Mouse (Mus musculus) Patski (cell line): ENCODE data around the gene Sertad4. TPM values are rescaled to one million over a fixed set of nuclear protein-coding genes. Genes with fewer than 3 reads are reported as not detected.

ENCODE experiments used
- ATAC-seq: fragments of 100-300 bp; one replicate; pipeline ENCODE4 v1.8.0; 2021
- CTCF ChIA-PET: fragments of 350-600 bp; sonication (Branson Sonifier 250); formaldehyde crosslinking; loops from one replicate; lab custom pipeline; 2022; ENCODE audit warnings: inconsistent platforms; lab: Charles Lee
- POLR2A ChIA-PET: fragments of 350-600 bp; sonication (Branson Sonifier 250); formaldehyde crosslinking; loops from one replicate; lab custom pipeline; 2022; ENCODE audit warnings: antibody characterized with exemption, inconsistent platforms; lab: Charles Lee
- DNase-seq: peaks from one replicate; pipeline ENCODE4 v3.0.0-alpha.2; 2011; ENCODE audit warnings: low read depth, low spot score
- H3K27me3 ChIP-seq: fragments of 371-371 bp; one replicate; pipeline ENCODE4 v1.5.1; 2021
- CTCF ChIP-seq: fragments of 100-300 bp; IDR thresholded peaks from one replicate; pipeline ENCODE4 v1.5.1; 2021
- in situ Hi-C: fragments of 300-500 bp; cut with MboI; formaldehyde crosslinking; loops from 3 replicates; pipeline ENCODE4 v1.11.1; 2018; ENCODE audit warnings: low pct_unique_long_range_greater_than_20kb, mixed read lengths
- polyA plus RNA-seq: library from polyadenylated mRNA; unstranded; gene quantifications from one replicate; pipeline ENCODE4 v1.2.3, GENCODE M21; 2021

The Sertad4 gene
- polyA plus RNA-seq = 16.1 TPM

- CTCF ChIA-PET = interaction anchor here (1.2 kb wide), 1 partner anchor 71 kb away, joined by 4 read pairs; no protein-coding TSS in a partner anchor
- in situ Hi-C loops = no loop called here
- POLR2A ChIA-PET = interaction anchor here (1.2 to 1.6 kb wide), 2 partner anchors 32 to 55 kb away, joined by 3 to 5 read pairs; no protein-coding TSS in a partner anchor
Measured at GRCm38 (mm10) chr1:192855474-192856230, at the start of gene Sertad4. Gene Sertad4 (minus strand): TSS chr1:192855756.

GRCm38 (mm10) chr1:192901516-192901915 is 46.0 kb upstream of the Sertad4 start:
- in situ Hi-C loops = loop anchor here (25.0 kb wide), 1 partner anchor 714 kb away; the partner anchor contains the start of gene Kcnh1
- ChIA-PET POLR2A (no interaction called here), CTCF (interaction anchor here (1.6 kb wide), 1 partner anchor 118 kb away, joined by 3 read pairs; no protein-coding TSS in a partner anchor)
- no peaks in the 10 kb centered on the region for H3K27me3 ChIP-seq
- DNase-seq (no peak), ATAC-seq (no peak)
- TF ChIP-seq CTCF = no peak

More at GRCm38 (mm10) chr1:192855474-192856230, at the start of gene Sertad4:
- DNase-seq (no peak), ATAC-seq (peak; percentile 60)
- H3K27me3 ChIP-seq = no peaks in the 10 kb centered on the region
- no peak for TF ChIP-seq CTCF

DNA sequence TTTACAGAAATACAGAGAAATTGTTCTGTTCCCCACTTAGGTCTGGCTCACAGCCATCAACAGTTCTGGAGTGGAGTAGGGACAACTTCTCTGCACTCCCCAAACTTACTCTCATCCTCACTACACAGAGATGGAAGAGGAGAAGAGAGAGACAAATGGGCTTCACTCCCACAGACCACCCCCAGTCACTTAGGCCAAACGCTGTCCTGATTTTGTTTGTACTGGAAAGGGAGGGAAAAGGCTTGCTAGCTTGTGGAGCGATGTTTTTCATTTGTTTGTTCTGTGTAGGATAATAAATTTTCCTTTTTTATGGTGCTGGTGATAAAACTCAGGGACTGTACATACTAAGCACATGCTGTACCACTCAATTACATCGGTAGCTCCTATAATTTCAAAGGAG is 45.4 kb upstream of the Sertad4 start:
- TF ChIP-seq CTCF = no peak
- H3K27me3 ChIP-seq = no peaks in the 10 kb centered on the region
- ChIA-PET POLR2A (no interaction called here), CTCF (interaction anchor here (1.1 to 1.7 kb wide), 5 partner anchors 17 to 117 kb away, joined by 3 to 4 read pairs (median 3); no protein-coding TSS in a partner anchor)
- in situ Hi-C loops = loop anchor here (25.0 kb wide), 1 partner anchor 714 kb away; the partner anchor contains the start of gene Kcnh1
- DNase-seq (no peak), ATAC-seq (no peak)

GRCm38 (mm10) chr1:192898742-192899141 is 43.2 kb upstream of the Sertad4 start:
- ATAC-seq = no peak
- POLR2A ChIA-PET = no interaction called here
- in situ Hi-C loops = no loop called here

GRCm38 (mm10) chr1:192897218-192897617 is 41.7 kb upstream of the Sertad4 start:
- TF ChIP-seq CTCF = no peak
- H3K27me3 ChIP-seq = no peaks in the 10 kb centered on the region
- ChIA-PET CTCF (interaction anchor here (1.1 to 2.7 kb wide), 2 partner anchors 11 to 37 kb away, joined by 3 to 11 read pairs; no protein-coding TSS in a partner anchor), POLR2A (no interaction called here)
- ATAC-seq (no peak), DNase-seq (no peak)
- in situ Hi-C loops = no loop called here

More at GRCm38 (mm10) chr1:192898742-192899141, 43.2 kb upstream of the Sertad4 start:
- H3K27me3 ChIP-seq = no peaks in the 10 kb centered on the region
- no peak for DNase-seq
- CTCF ChIA-PET = no interaction called here
- no peak for TF ChIP-seq CTCF

DNA sequence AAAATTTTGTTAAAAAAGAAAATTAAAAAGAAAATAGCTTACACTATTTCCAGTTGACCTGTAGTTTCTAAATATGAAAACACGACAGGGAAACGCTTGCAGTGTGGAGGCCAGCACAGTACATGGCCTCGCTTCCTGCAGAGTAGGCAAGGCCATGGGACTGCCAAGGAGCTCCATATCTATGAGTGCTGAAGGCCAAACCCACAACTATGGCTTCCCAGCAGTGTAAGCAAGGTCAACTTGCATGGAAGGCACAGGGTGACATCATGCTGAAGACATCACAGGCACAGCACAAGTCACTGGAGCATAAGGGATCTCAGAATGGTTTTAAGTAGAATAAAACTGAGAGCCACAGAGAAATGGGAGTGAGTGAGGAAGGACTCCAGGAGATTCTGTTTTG is 40.5 kb upstream of the Sertad4 start:
- DNase-seq = no peak
- no peak for TF ChIP-seq CTCF
- POLR2A ChIA-PET = no interaction called here
- ATAC-seq = no peak
- CTCF ChIA-PET = interaction anchor here (1.1 to 2.7 kb wide), 6 partner anchors 9 to 20 kb away, joined by 3 to 11 read pairs (median 4); no protein-coding TSS in a partner anchor
- in situ Hi-C loops = no loop called here
- H3K27me3 ChIP-seq = no peaks in the 10 kb centered on the region

DNA sequence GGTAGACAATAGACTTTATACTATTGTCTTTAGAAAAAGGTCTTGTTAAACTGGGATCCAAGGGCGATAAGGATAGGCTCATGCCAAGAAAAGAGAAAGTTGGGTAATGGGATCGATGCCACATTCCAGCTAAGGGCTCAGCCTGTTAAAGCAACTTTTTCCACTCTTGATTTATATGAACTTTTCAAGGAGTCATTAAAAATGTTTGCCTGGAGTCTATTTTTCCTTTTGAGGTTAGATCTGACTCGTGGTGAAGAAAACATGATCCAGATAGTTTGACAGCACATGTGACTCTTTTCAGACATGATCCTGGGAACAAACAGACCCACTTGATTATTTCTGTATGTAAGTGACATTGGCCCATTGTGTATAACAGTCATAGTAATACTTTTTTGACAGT is 35.2 kb upstream of the Sertad4 start:
- in situ Hi-C loops = no loop called here
- DNase-seq (no peak), ATAC-seq (no peak)
- no peak for TF ChIP-seq CTCF
- CTCF ChIA-PET = no interaction called here
- peaks cover 3% of the 10 kb centered on the region for H3K27me3 ChIP-seq
- POLR2A ChIA-PET = no interaction called here

GRCm38 (mm10) chr1:192882617-192883295 is 27.2 kb upstream of the Sertad4 start:
- in situ Hi-C loops = no loop called here
- ChIA-PET CTCF (no interaction called here), POLR2A (no interaction called here)
- TF ChIP-seq CTCF = peak; percentile 37
- DNase-seq (no peak), ATAC-seq (no peak)
- no peaks in the 10 kb centered on the region for H3K27me3 ChIP-seq

DNA sequence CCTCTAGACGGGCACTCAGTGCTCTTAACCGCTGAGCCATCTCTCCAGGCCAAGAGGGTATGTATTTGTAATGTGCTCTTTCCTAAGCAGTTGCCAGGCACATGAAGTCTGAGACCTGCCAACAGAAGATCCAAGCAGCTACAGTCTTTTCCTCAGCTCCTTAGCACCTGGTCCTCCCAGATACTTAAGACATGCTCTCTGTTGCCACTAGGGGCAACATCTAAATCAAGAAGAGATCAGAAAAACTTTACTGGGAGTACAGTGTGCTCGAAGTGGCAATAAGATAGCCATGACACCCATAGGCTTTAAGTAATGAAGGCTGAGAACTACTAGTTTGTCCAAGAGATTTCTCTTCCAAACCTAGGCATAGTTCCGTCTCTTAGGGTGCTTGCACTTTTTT is 24.6 kb upstream of the Sertad4 start:
- ATAC-seq (no peak), DNase-seq (no peak)
- in situ Hi-C loops = no loop called here
- POLR2A ChIA-PET = no interaction called here
- H3K27me3 ChIP-seq = no peaks in the 10 kb centered on the region
- CTCF ChIA-PET = interaction anchor here (1.3 to 1.4 kb wide), 2 partner anchors 16 to 20 kb away, joined by 4 to 6 read pairs; no protein-coding TSS in a partner anchor
- TF ChIP-seq CTCF = peak; percentile 53

- POLR2A ChIA-PET = no interaction called here
- in situ Hi-C loops = no loop called here
- no peaks in the 10 kb centered on the region for H3K27me3 ChIP-seq
- no peak for TF ChIP-seq CTCF
- no peak for DNase-seq
- CTCF ChIA-PET = interaction anchor here (0.9 to 1.3 kb wide), 3 partner anchors 10 to 17 kb away, joined by 3 to 6 read pairs (median 4); no protein-coding TSS in a partner anchor
- no peak for ATAC-seq
Measured at GRCm38 (mm10) chr1:192879086-192879580, 23.6 kb upstream of the Sertad4 start.
